Mouse (Mus musculus) erythroblast, embryonic 14.5 days (primary cell): ENCODE measurements around the gene Lefty2. TPM values are rescaled to one million over a fixed set of nuclear protein-coding genes. Genes with fewer than 3 reads are reported as not detected.

ENCODE experiments used
- H3K27me3 ChIP-seq: 2 replicates; pipeline ENCODE4 v1.6.1; 2012; ENCODE audit warnings: inconsistent platforms; ENCODE audit not compliant: control insufficient read depth
- H3K36me3 ChIP-seq: 2 replicates; pipeline ENCODE4 v1.6.1; 2012; ENCODE audit warnings: mild to moderate bottlenecking, inconsistent platforms; ENCODE audit not compliant: control insufficient read depth
- H3K4me1 ChIP-seq: 2 replicates; pipeline ENCODE4 v1.6.1; 2012; ENCODE audit warnings: inconsistent platforms; ENCODE audit not compliant: control insufficient read depth
- H3K4me3 ChIP-seq: replicated peaks from 2 replicates; pipeline ENCODE3; 2012; ENCODE audit warnings: moderate library complexity, mild to moderate bottlenecking, inconsistent platforms
- H3K9me3 ChIP-seq: 2 replicates; pipeline ENCODE4 v1.6.1; 2012; ENCODE audit warnings: low read length, inconsistent platforms, mixed read lengths; ENCODE audit not compliant: control insufficient read depth
- GATA1 ChIP-seq: IDR thresholded peaks from 2 replicates; pipeline ENCODE4 v1.6.1; 2012; ENCODE audit warnings: low read length, inconsistent platforms, mixed read lengths
- TAL1 ChIP-seq: IDR thresholded peaks from 3 replicates; pipeline ENCODE4 v1.6.1; 2012; ENCODE audit warnings: low read length, inconsistent platforms, mixed read lengths
- polyA plus RNA-seq: library from polyadenylated mRNA; stranded (reverse); fragments of >175 nt; gene quantifications from 2 replicates; pipeline ENCODE4 v1.2.3, GENCODE M21; 2012

The Lefty2 gene
- polyA plus RNA-seq, 1 experiment: not detected

- peaks cover 53% of the 10 kb centered on the region for H3K4me1 ChIP-seq
- H3K27me3 ChIP-seq: peaks cover 42% of the 10 kb centered on the region
- peak overlapping the region; percentile 66 for H3K4me3 ChIP-seq
Observed at GRCm38 (mm10) chr1:180940776-180941460, 48.0 kb downstream of the Lefty2 start.

GRCm38 (mm10) chr1:180941726-180942125 lies 48.8 kb downstream of the Lefty2 start:
- Histone ChIP-seq H3K4me1 (peaks cover 61% of the 10 kb centered on the region), H3K27me3 (peaks cover 34% of the 10 kb centered on the region), H3K4me3 (peak overlapping the region; percentile 66), H3K36me3 (peaks cover 5% of the 10 kb centered on the region), H3K9me3 (no peaks in the 10 kb centered on the region)
- no peak for TF ChIP-seq GATA1
- TF ChIP-seq TAL1: no peak

More at GRCm38 (mm10) chr1:180940776-180941460, 48.0 kb downstream of the Lefty2 start:
- Histone ChIP-seq H3K36me3 (no peaks in the 10 kb centered on the region), H3K9me3 (no peaks in the 10 kb centered on the region)
- no peak for TF ChIP-seq TAL1
- TF ChIP-seq GATA1: no peak

GRCm38 (mm10) chr1:180942166-180943031 lies 49.5 kb downstream of the Lefty2 start, which contains the start of gene Tmem63a:
Gene Tmem63a, plus strand, starts transcription at chr1:180942344.
- Histone ChIP-seq H3K27me3 (peaks cover 28% of the 10 kb centered on the region), H3K9me3 (no peaks in the 10 kb centered on the region), H3K4me3 (peak within 1 kb of the TSS; percentile 66), H3K4me1 (peaks cover 68% of the 10 kb centered on the region), H3K36me3 (peaks cover 11% of the 10 kb centered on the region)
- TF ChIP-seq GATA1: no peak
- no peak for TF ChIP-seq TAL1

- peak overlapping the region; percentile 66 for H3K4me3 ChIP-seq
- no peak for TF ChIP-seq GATA1
- H3K36me3 ChIP-seq: peaks cover 15% of the 10 kb centered on the region
- no peaks in the 10 kb centered on the region for H3K9me3 ChIP-seq
- peaks cover 66% of the 10 kb centered on the region for H3K4me1 ChIP-seq
- H3K27me3 ChIP-seq: peaks cover 20% of the 10 kb centered on the region
Observed at GRCm38 (mm10) chr1:180943032-180943644, 50.2 kb downstream of the Lefty2 start.

GRCm38 (mm10) chr1:180943896-180944295 lies 51.0 kb downstream of the Lefty2 start:
- Histone ChIP-seq H3K4me3 (no peak overlapping the region), H3K36me3 (peaks cover 21% of the 10 kb centered on the region), H3K4me1 (peaks cover 67% of the 10 kb centered on the region), H3K9me3 (no peaks in the 10 kb centered on the region), H3K27me3 (peaks cover 15% of the 10 kb centered on the region)
- TF ChIP-seq TAL1 (no peak), GATA1 (no peak)

GRCm38 (mm10) chr1:180944553-180944952 lies 51.6 kb downstream of the Lefty2 start:
- Histone ChIP-seq H3K36me3 (peaks cover 27% of the 10 kb centered on the region), H3K4me1 (peaks cover 67% of the 10 kb centered on the region), H3K4me3 (no peak overlapping the region), H3K9me3 (no peaks in the 10 kb centered on the region), H3K27me3 (peaks cover 15% of the 10 kb centered on the region)
- TF ChIP-seq GATA1 (no peak), TAL1 (no peak)

GRCm38 (mm10) chr1:180945001-180945980 lies 52.4 kb downstream of the Lefty2 start:
- peaks cover 67% of the 10 kb centered on the region for H3K4me1 ChIP-seq
- peaks cover 34% of the 10 kb centered on the region for H3K36me3 ChIP-seq
- H3K4me3 ChIP-seq: peak overlapping the region; percentile 43
- no peak for TF ChIP-seq TAL1
- TF ChIP-seq GATA1: no peak
- peaks cover 15% of the 10 kb centered on the region for H3K27me3 ChIP-seq
- no peaks in the 10 kb centered on the region for H3K9me3 ChIP-seq

- TF ChIP-seq GATA1 (no peak), TAL1 (no peak)
- H3K27me3 ChIP-seq: peaks cover 7% of the 10 kb centered on the region
Observed at GRCm38 (mm10) chr1:180946448-180946847, 53.5 kb downstream of the Lefty2 start.

More at GRCm38 (mm10) chr1:180946448-180946847, 53.5 kb downstream of the Lefty2 start:
- Histone ChIP-seq H3K4me3 (no peak overlapping the region), H3K4me1 (peaks cover 60% of the 10 kb centered on the region), H3K9me3 (no peaks in the 10 kb centered on the region), H3K36me3 (peaks cover 34% of the 10 kb centered on the region)

Other genes with a start within 250 kb of the Lefty2 start
- gene Mixl1, start 196.1 kb upstream of the Lefty2 start, polyA plus RNA-seq: not detected in 2 replicates
- gene Acbd3, start 167.1 kb upstream of the Lefty2 start, polyA plus RNA-seq: 0.23 and 0.27 TPM in 2 replicates
- 610 and 750 TPM in 2 replicates for gene H3f3a, start 79.2 kb upstream of the Lefty2 start, polyA plus RNA-seq
- gene Sde2, start 42.0 kb upstream of the Lefty2 start, polyA plus RNA-seq: 2.5 and 2.7 TPM in 2 replicates
- 33.5 and 34.7 TPM in 2 replicates for gene Pycr2, start 11.2 kb downstream of the Lefty2 start, polyA plus RNA-seq
- gene Lefty1, start 41.9 kb downstream of the Lefty2 start, polyA plus RNA-seq: 0.20 and 0.87 TPM in 2 replicates
- 0.27 and 0.36 TPM in 2 replicates for gene Tmem63a, start 49.2 kb downstream of the Lefty2 start, polyA plus RNA-seq
- not detected in 2 replicates for gene Ephx1, start 127.8 kb downstream of the Lefty2 start, polyA plus RNA-seq
- not detected in 2 replicates for gene 9130409I23Rik, start 158.1 kb downstream of the Lefty2 start, polyA plus RNA-seq